Mouse (Mus musculus) neural tube, embryonic 11.5 days (tissue): ENCODE results near the gene Gm21411. TPM values are rescaled to one million over a fixed set of nuclear protein-coding genes. Genes with fewer than 3 reads are reported as not detected.

Experiments used
- polyA plus RNA-seq: library from polyadenylated mRNA; unstranded; fragments of >200 nt; fragmentation: Nextera tagmentation; extraction: Ambion mirVana; gene quantifications from 2 replicates; pipeline ENCODE4 v1.2.1, GENCODE M21; 2014

The Gm21411 gene
- polyA plus RNA-seq, 1 experiment from 2014 or later = not detected

Other genes with a start within 250 kb of the Gm21411 start
- gene Zfp989, start 62.4 kb upstream of the Gm21411 start, polyA plus RNA-seq = not detected in 2 replicates
- gene Rex2, start 112.3 kb upstream of the Gm21411 start, polyA plus RNA-seq = not detected in 2 replicates
- 6.5 and 6.7 TPM in 2 replicates for gene Zfp991, start 222.4 kb upstream of the Gm21411 start, polyA plus RNA-seq